Mouse (Mus musculus): Measurements from ENCODE around the gene Fxr2.
"Not testable (repeated sequence)": the region's sequence is repeated elsewhere in the genome, so short reads cannot be mapped to it uniquely, and the experiment has no call there.

Gene Fxr2

GRCm38 (mm10) chr11:69683576-69683975 is 50.8 kb downstream of the Fxr2 start:
- no peak for DNase-seq (ENCODE audit: low read depth, low spot score)

GRCm38 (mm10) chr11:69684128-69684745 is 51.4 kb downstream of the Fxr2 start:
- no peak for DNase-seq (ENCODE audit: low read depth, low spot score)

GRCm38 (mm10) chr11:69684936-69685335 is 52.1 kb downstream of the Fxr2 start:
- no peak for DNase-seq (ENCODE audit: low read depth, low spot score)

- no peak for DNase-seq (ENCODE audit: low read depth, low spot score)
Measured at GRCm38 (mm10) chr11:69685526-69686148, 52.8 kb downstream of the Fxr2 start, which contains the start of gene Tnfsf13. Gene Tnfsf13 (minus strand): TSS chr11:69685784.

GRCm38 (mm10) chr11:69686377-69686776 is 53.6 kb downstream of the Fxr2 start:
- DNase-seq (ENCODE audit: low read depth, low spot score): no peak

- DNase-seq (ENCODE audit: low read depth, low spot score): no peak
Measured at GRCm38 (mm10) chr11:69687061-69687460, 54.3 kb downstream of the Fxr2 start.

- no peak for DNase-seq (ENCODE audit: low read depth, low spot score)
Measured at GRCm38 (mm10) chr11:69689891-69690290, 57.1 kb downstream of the Fxr2 start.

- DNase-seq (ENCODE audit: low read depth, low spot score): no peak
Measured at GRCm38 (mm10) chr11:69692196-69692811, 59.5 kb downstream of the Fxr2 start.

- DNase-seq (ENCODE audit: low read depth, low spot score): no peak
Measured at GRCm38 (mm10) chr11:69692863-69693262, 60.1 kb downstream of the Fxr2 start.

GRCm38 (mm10) chr11:69693421-69693965 is 60.7 kb downstream of the Fxr2 start:
- no peak for DNase-seq (ENCODE audit: low read depth, low spot score)

GRCm38 (mm10) chr11:69695046-69695360 is 62.2 kb downstream of the Fxr2 start:
- DNase-seq (ENCODE audit: low read depth, low spot score): no peak

GRCm38 (mm10) chr11:69695361-69696181 is 62.8 kb downstream of the Fxr2 start, which contains the start of the genes Tnfsf12 and Tnfsfm13:
Gene Tnfsf12 (minus strand): TSS chr11:69695849.
Gene Tnfsfm13 (minus strand): TSS chr11:69696098.
- DNase-seq (ENCODE audit: low read depth, low spot score): no peak

GRCm38 (mm10) chr11:69697396-69697795 is 64.6 kb downstream of the Fxr2 start:
- DNase-seq (ENCODE audit: low read depth, low spot score): no peak

- DNase-seq (ENCODE audit: low read depth, low spot score): peak; percentile 28
Measured at GRCm38 (mm10) chr11:69698574-69698973, 65.8 kb downstream of the Fxr2 start.

- no peak for DNase-seq (ENCODE audit: low read depth, low spot score)
Measured at GRCm38 (mm10) chr11:69699595-69699994, 66.8 kb downstream of the Fxr2 start.

GRCm38 (mm10) chr11:69702886-69703285 is 70.1 kb downstream of the Fxr2 start:
- DNase-seq (ENCODE audit: low read depth, low spot score): not testable (repeated sequence)
